Mouse (Mus musculus): ENCODE measurements around the gene Unc45a.

Gene Unc45a

DNA sequence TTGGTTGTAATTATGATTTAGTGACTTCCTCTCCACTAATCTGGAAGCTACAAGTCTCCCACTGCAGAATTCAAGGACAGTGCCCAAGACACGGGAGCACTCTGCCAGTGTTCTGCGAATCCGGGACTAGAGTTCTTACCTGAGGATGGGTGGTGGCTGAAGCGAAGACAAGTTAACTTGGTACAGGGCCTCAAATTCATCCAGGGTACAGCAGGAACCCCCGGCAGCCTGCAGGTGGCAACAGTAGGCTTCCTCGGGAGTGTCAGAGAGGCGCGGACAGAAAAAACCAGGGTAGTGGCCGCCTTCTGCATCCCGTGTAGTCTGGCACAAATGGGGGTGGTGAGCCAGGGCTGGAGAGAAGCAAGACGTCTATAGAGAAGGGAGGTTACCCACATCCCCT lies at the start of gene Unc45a:
Gene Unc45a, minus strand, starts transcription at position 213 of the 400 bp plus-strand sequence.
- in situ Hi-C loops (cut with MboI; ENCODE audit: unreplicated experiment in 2 of 2), result loop anchor here (5.0 kb wide), 1 partner anchor 37 kb away; no protein-coding TSS in a partner anchor

DNA sequence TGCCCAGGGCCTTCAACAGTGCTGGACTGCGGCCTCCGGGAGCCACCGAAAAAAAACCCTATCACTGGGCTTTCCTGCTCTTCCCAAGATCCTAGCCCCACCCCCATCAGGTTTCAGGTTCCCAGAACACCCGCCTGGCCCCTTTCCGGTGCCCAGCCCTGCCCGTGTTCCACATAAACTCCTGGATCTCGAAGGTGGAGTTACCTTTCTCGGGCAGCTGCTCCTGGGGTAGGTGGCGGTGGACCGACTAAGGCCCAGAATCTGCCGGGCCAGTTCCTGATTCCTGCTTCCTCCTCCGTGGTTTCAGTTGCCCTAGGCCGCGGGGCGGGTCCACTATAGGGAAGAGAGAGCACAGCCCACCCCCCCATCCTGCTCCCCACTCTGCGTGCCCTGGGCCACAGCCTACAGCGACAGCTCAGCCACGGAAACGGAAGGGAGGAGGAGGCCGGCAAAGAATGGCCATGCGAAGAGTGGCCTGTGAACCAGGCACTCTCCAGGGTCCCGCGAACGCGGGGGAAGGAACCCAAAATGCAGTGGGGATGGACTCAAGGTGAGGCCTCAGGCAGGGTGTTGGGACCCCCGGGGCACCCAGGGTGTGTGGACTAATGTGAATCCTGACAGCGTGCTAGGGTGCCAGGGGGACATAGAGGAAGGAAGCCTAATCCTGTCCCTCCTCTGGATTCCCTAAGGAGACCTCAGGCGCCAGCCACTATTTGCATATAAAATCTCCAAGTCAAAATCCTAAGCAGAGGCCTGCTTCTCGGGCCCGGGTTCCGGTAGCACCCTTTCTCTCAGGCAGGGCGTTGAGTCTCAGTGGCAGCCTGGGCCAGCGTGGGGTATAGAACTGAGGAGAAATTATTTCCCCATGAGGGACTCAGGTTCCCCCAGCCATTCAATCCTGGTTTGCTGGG lies 47.1 kb upstream of the Unc45a start, which contains the start of gene Fes:
Gene Fes, minus strand, starts transcription at position 314 of the 911 bp plus-strand sequence.
- in situ Hi-C loops (cut with MboI; ENCODE audit: unreplicated experiment in 2 of 2), result loop anchor here (5.0 to 25.0 kb wide), 6 partner anchors 167 to 464 kb away; partner anchors contain the start of gene Crtc3 (in 1 of the 2)

DNA sequence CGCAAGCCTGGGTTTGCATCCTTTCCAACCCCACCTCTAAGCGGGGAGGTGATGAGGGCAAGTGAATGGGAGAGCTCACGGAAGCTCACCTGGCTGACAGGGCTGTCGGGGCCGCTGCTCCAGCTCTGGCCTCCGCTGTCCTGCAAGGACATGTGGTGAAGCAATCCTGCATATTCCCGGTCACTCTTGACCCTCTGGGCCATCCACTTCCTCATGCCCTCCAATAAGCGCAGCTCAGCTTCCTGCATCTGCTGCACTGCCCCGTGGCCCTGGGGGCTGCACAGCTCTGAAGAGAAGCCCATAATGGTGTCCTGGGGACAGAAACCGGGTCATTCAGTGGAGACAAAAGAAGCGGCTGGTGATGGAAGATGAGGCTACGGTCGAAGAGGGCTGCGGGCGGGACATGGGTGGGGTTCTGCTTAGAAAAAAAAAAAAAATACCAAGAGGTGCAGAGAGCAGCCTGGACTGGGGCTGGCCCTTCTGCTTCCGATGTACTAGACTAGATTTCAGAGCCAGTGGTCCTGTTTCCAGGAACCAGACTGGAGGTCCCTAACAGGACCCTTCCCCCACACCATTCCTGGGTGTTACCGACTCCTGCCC lies 46.3 kb upstream of the Unc45a start:
- in situ Hi-C loops (cut with MboI; ENCODE audit: unreplicated experiment in 2 of 2), result loop anchor here (5.0 to 25.0 kb wide), 6 partner anchors 168 to 465 kb away; partner anchors contain the start of gene Crtc3 (in 1 of the 2)

DNA sequence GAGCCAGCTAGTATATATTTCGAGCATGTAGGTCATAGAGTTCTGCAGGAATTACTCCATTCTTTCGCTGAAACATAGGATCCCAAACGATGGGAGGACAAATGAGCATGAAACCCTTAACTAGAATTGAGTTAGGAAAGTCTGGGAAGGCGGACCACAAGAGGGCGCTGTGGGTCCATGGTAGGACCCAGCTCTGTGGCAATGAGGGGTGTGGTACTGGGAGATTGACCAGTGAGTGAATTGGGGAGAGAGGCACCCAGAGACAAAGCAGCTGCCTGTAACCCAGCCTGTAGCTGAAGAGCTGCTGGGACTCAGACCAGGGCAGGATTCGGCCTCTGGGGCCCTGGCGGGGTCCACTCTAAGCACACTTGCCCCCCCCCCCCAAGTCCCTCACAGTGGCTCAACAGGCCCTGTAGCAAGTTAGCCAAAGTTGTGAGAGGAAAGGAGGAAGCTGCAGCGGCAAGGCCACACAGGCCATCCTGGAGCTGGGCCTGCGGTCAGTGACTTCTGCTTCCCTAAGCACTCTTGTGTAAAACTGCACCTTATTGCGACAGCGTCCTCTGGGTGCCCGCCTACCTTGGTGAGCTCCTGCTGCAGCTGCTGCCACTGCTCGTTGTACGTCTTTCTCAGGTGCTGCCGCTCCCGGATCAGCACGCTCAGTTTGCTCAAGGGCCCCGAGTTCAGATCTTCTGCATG lies 45.6 kb upstream of the Unc45a start:
- in situ Hi-C loops (cut with MboI; ENCODE audit: unreplicated experiment in 2 of 2), result loop anchor here (5.0 to 25.0 kb wide), 6 partner anchors 168 to 466 kb away; partner anchors contain the start of gene Crtc3 (in 1 of the 2)

DNA sequence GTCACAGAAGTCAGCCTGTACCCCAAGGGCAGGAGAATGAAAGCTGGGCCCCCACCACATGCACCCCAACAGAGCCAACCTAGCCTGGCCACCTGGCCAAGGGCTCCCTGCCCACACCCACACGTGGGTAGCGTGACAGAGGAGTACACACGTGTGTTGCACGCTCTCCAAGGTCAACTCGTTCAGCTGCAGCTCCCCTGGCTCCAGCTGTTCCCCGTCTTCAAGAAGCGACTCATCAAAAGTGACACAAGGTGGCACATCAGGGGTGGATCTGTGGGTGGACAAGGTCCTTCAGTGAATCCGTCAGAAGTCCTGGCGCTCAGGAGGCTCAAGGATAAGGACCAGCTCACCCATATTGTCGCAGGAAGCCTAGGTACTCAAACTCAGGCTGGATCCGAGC lies 42.1 kb upstream of the Unc45a start:
- in situ Hi-C loops (cut with MboI; ENCODE audit: unreplicated experiment in 2 of 2), result loop anchor here (10.0 to 25.0 kb wide), 3 partner anchors 172 to 342 kb away; partner anchors contain the start of gene Crtc3 (in 1 of the 2)

DNA sequence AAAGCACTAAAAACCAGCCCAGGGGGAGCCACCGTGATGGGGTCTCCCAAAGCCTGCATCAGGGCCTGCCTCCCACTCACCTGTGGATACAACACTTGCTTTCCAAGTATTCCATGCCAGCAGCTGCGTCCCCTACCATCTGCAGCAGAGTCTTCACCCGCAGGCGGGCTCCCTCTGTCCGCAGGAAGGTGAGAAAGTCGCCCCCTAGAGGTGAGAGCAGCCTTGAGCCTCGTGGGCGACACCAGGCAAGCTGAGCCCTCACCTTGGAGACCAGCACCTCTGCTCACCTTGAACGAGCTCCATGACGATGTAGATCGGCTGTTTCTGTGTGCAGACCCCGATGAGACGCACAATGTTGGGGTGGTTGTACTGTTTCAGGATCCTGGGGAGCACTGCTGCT lies 38.7 kb upstream of the Unc45a start:
- in situ Hi-C loops (cut with MboI; ENCODE audit: unreplicated experiment in 2 of 2), result loop anchor here (5.0 to 25.0 kb wide), 6 partner anchors 37 to 585 kb away; partner anchors contain the start of genes Hddc3 (in 2 of the 2), Mesp1 (in 2 of the 2), Unc45a (in 2 of the 2) and Crtc3 (in 1 of the 2)

DNA sequence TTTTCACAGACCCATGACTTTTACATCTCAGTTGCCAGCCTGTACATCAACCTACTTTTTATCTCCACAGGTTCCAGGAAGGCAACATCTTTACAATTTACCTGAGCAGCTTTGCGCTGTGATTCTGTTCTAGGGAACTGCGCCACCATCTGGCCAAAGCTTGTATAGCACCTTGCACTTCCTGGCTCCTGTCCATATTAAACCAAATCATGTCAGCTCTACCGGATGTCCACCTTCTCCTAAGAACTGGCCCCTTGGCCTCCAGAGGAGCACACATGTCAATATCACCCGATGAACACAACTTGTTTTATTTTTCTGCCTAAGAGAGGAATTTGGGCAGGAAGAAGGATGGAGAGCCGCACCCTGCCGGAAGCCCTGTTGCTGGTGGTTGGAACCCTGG lies 36.7 kb upstream of the Unc45a start:
- in situ Hi-C loops (cut with MboI; ENCODE audit: unreplicated experiment in 2 of 2), result loop anchor here (5.0 to 25.0 kb wide), 6 partner anchors 35 to 583 kb away; partner anchors contain the start of genes Hddc3 (in 2 of the 2), Mesp1 (in 2 of the 2), Unc45a (in 2 of the 2) and Crtc3 (in 1 of the 2)

DNA sequence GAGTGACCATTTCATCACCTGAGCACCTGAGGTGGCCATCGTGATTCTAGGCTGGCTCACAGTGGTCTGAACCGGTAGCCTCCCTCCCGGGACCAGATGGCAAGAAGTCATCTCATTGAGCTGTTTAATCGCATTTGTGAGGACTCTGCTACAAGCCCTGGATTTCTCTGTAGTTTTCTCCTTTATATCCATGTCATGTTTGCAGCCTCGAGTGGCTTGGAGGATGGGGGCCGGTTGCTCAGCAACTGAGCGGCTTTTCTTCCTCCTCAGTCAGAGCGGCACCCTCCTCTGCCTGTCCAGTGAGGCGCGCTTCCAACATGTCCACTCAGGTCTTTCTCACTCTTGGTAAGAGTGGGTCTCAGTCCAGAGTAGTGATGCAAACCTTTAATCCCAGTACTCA lies 35.4 kb upstream of the Unc45a start:
- in situ Hi-C loops (cut with MboI; ENCODE audit: unreplicated experiment in 2 of 2), result loop anchor here (5.0 to 25.0 kb wide), 6 partner anchors 34 to 581 kb away; partner anchors contain the start of genes Hddc3 (in 2 of the 2), Mesp1 (in 2 of the 2), Unc45a (in 2 of the 2) and Crtc3 (in 1 of the 2)

DNA sequence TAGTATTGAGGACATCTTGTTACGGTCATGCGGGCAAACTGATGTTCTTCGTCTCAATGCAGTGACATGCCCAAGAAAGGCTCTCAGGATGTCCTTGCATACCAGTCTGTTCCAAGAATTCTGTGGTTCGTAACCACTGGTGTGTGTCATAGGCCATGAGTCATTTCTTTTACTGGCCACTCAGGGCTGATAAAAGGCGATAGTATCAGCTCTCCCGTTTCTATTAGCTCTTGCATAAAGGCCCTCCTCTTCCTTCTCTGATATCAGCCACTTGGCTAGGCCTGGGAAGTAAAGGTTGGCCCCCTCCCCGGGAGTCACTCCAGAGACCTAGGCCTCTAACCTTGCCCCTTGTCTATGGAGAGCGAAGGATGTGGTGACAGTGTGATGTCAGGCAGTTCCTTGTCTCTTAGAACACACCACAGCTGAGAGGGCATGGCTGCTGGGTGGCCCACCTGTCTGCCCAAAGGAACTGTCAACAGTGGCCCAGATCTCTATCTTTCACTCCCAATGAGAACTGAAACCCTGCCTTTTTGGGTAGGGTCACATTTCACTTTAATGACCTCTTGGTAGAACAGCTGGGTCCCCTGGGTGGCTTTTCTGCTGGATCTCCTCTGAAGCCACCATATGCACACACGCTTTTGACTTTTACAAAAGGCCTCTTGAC lies 34.7 kb upstream of the Unc45a start:
- in situ Hi-C loops (cut with MboI; ENCODE audit: unreplicated experiment in 2 of 2), result loop anchor here (5.0 to 25.0 kb wide), 6 partner anchors 33 to 581 kb away; partner anchors contain the start of genes Hddc3 (in 2 of the 2), Mesp1 (in 2 of the 2), Unc45a (in 2 of the 2) and Crtc3 (in 1 of the 2)

DNA sequence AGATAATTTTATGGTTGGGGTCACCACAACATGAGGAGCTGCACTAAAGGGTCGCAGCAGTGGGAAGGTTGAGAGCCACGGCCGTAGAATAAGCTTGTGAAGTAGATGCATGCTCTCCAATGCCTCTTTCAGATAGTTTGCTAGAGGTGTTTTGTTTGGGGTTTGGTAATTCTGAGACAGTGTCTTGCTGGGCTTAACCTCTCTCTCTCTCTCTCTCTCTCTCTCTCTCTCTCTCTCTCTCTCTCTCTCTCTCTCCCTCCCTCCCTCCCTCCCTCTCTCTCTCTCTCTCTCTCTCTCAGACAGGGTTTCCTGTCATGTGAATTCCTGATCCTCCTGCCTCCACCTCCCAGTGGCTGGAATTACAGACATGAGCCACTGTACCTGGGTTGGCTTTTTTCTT lies 33.9 kb upstream of the Unc45a start:
- in situ Hi-C loops (cut with MboI; ENCODE audit: unreplicated experiment in 2 of 2), result loop anchor here (5.0 to 25.0 kb wide), 7 partner anchors 32 to 580 kb away; partner anchors contain the start of genes Hddc3 (in 2 of the 2), Mesp1 (in 2 of the 2), Unc45a (in 2 of the 2) and Crtc3 (in 1 of the 2)

DNA sequence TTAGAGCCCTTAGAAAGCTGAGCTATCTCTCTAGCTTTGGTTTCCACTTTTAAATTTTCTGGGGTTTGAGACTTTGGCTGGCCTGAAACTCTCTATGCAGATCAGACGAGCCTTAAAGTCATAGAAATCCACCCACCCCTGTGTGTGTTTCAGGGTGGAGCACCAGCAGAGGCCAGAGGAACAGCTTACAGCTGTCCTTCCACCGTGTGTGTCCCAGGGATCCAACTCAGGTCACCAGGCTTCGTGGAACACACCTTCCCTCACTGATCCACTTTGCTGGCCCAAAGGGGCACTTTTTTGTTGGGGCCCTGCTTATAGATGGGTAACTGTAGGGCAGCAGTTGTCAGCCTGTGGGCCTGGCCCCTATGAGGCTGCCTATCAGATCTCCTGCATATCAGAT lies 33.5 kb upstream of the Unc45a start:
- in situ Hi-C loops (cut with MboI; ENCODE audit: unreplicated experiment in 2 of 2), result loop anchor here (5.0 to 10.0 kb wide), 3 partner anchors 362 to 579 kb away; partner anchors contain the start of gene Mesp1 (in 2 of the 2)

DNA sequence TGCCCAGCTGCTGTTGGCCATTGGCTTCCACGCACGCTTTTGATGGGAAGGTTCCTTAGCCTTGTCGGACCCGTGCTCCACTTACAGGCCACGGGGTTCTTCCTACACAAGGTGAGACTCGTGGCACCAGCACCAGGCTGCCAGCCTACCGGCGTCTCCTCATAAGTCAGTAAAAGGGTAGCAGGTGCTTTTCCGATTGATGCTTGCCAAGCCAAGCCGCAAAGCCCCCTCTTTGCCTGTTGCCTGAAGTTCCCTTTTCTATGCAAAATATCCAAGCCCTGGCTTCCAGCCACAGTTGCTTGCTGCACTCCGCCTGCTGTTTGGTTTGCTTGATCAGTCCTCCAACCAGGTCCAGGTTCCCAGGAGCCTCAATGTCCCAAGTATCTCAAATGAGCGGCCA lies 33.0 kb upstream of the Unc45a start:
- in situ Hi-C loops (cut with MboI; ENCODE audit: unreplicated experiment in 2 of 2), result loop anchor here (5.0 to 10.0 kb wide), 3 partner anchors 362 to 579 kb away; partner anchors contain the start of gene Mesp1 (in 2 of the 2)

DNA sequence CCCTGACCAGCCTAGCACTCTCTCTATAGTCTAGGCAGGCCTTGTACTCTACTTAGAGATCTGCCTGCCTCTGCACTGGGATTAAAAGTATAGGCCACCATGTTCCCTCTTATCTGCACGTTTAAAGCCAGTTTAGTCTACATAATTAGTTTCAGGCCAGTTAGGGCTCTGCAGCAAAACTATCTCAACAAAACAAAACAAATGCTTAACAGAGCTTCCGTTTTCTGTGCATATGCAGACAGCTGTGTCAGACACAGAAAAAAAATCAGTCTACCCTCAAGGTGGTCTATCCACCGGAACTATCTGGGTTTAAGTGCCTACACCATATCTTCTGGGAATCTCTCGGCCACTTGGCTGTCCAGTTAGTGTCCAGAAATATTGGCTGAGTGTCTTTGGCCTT lies 32.5 kb upstream of the Unc45a start:
- in situ Hi-C loops (cut with MboI; ENCODE audit: unreplicated experiment in 2 of 2), result loop anchor here (5.0 to 10.0 kb wide), 3 partner anchors 361 to 579 kb away; partner anchors contain the start of gene Mesp1 (in 2 of the 2)

DNA sequence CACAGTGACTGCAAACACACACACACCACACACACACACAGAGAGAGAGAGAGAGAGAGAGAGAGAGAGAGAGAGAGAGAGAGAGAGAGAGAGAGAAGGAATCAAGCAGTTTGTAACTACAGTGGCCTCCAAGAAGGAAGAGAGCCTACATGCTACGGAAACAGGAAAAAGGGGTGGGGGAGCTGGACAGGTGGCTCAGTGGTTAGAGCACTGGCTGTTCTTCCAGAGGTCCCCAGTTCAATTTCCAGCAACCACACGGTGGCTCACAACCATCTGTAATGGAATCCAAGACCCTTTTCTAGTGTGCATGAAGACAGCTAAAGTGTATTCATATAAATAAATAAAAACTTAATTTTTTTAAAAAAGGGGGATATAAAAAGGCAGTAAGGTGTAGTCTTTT lies 31.9 kb upstream of the Unc45a start:
- in situ Hi-C loops (cut with MboI; ENCODE audit: unreplicated experiment in 2 of 2), result loop anchor here (5.0 to 10.0 kb wide), 3 partner anchors 360 to 578 kb away; partner anchors contain the start of gene Mesp1 (in 2 of the 2)

DNA sequence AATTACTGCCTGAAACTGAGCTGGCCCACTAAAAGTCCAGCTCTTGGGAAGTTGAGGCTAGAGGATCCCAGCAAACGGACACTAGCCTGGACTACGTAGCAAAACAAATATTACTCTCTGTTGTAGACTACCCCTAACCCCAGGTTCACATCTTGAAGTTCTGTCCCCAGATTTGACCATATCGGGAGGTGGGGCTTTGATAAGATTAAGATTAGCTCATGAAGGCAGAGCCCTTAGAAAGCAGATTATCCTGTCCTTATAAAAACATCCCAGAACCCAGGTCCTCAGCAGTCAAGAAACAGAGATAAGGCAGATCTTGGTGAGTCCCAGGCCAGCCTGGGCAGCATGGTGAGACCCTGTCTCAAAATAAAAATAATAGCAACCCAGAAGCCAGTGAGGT lies 31.4 kb upstream of the Unc45a start:
- in situ Hi-C loops (cut with MboI; ENCODE audit: unreplicated experiment in 2 of 2), result loop anchor here (5.0 to 10.0 kb wide), 3 partner anchors 360 to 577 kb away; partner anchors contain the start of gene Mesp1 (in 2 of the 2)

DNA sequence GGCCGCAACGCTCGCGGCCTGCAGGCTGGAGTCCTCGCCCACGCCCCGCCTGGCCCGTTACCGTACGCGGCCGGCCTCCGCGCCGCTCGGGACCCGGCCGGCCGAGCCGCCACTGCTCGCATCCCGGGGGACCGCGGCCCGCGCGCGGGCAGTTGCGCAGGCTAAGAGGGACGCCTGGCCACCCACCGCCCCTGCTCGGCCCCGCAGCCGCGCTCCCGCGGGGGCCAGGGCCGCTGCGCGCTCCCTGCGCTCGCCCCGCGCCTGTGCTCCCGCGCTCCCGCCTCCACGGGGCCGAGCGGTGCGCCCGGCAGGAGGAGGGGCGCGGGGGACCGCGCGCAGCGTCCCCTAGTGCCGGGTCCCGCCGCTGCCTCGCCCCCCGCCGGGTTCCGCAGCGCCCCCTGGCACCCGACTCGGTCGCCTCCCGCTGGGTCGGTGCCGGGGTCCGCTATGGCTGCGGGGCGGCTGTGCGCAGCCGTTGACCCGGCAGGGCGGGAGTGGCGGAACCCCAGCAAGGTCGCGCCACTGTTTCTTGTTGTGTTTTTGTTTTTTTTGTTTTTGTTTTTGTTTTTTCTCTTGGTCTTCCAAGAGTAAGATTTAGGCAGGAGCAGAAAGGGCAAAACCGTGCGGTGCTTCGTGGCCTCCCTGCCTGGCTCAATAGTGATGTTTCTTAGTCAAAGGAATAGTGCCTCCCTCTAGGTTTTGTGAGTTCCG lies 30.4 kb upstream of the Unc45a start, which contains the start of gene Man2a2:
Gene Man2a2, minus strand, starts transcription at position 335 of the 711 bp plus-strand sequence.
- in situ Hi-C loops (cut with MboI; ENCODE audit: unreplicated experiment in 2 of 2), result loop anchor here (5.0 to 10.0 kb wide), 3 partner anchors 359 to 576 kb away; partner anchors contain the start of gene Mesp1 (in 2 of the 2)

DNA sequence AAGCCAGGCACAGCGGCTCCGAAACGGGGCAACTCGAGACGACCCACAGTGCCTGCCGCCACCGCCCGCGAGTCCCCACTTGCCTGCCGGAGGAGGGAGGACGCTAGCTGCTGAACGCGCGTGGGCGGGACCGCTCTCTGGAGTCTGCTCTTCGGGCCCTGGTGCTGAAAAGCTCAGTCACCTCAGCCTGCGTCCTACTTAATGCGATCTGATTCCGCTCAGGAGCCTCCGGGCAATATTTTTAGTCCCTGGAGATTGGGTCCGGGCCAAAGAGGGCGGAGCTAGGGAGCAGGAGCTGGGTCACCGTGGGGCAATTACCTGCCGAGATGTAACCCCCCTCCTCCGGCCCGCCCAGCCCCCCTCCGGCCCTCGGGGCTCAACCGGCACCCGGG lies 29.8 kb upstream of the Unc45a start:
- in situ Hi-C loops (cut with MboI; ENCODE audit: unreplicated experiment in 2 of 2), result loop anchor here (5.0 to 10.0 kb wide), 3 partner anchors 358 to 576 kb away; partner anchors contain the start of gene Mesp1 (in 2 of the 2)

DNA sequence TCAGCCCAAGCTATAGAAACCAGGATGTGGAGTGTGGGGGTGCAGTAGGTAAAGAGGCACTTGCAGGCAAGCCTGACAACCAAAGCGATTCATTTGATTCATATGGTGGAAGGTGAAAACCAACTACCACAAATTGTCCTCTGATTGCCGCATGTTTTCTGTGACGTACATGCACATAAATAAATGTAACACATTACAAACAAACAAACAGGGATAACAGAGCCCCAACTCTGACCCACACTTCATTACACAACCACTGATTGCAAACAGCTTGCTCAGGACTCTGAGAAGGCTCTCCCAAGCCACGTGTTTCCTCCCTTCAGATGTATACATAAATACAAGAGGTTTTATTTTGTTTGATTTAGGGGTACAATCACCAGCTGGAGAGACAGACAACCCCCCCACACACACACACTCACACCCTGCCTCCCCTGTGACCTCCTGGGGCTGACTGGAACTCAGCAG lies 29.2 kb upstream of the Unc45a start:
- in situ Hi-C loops (cut with MboI; ENCODE audit: unreplicated experiment in 2 of 2), result loop anchor here (5.0 to 10.0 kb wide), 3 partner anchors 358 to 575 kb away; partner anchors contain the start of gene Mesp1 (in 2 of the 2)

All from v-Abl transformed pro-B cells (cell line).